Mouse (Mus musculus): Measurements from ENCODE around the gene Prss40. TPM values are rescaled to one million over a fixed set of nuclear protein-coding genes. Genes with fewer than 3 reads are reported as not detected.
"Not testable (repeated sequence)": the region's sequence is repeated elsewhere in the genome, so short reads cannot be mapped to it uniquely, and the experiment has no call there.

Gene Prss40
- polyA plus RNA-seq, 1 experiment from 2014 or later: not detected

DNA sequence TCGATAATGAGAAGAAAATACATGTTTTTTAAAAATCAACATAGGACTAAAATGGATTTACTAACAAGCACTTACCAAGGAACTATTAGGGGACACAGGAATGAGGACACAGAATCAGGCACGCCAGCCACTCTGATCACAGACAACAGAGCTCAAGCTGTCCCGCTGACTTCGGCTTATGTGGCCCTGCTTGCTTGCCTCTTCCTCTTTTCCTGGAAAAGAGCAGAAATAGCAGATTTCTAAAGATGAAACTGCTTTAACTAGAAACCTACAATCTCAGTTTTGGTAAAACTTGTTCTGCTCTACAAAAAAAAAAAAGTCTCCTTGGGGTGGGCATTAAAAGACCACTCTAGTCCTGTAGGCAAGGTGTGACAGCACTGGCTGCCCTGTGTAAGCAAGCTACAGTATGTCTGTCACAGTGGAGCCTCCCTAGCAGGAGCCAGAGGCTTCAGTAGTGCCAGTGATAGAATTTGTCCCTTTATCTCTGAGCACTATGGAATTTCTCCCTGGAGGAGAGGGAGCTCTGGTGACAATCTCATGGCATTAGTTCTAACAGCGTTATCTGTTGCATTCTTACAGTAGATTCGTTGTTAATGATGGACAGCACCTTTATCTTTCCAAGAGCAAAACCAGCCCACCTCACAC, 38.4 kb downstream of the Prss40 start:
- no peak for ATAC-seq (ENCODE audit: insufficient number of reproducible peaks, low FRiP score, low TSS enrichment, low read depth)
- no peak for DNase-seq (ENCODE audit: low spot score)
- H3K36me3 ChIP-seq (ENCODE audit: control insufficient read depth, insufficient read depth, low read length): no peaks in the 10 kb centered on the region
- H3K4me2 ChIP-seq (ENCODE audit: low read depth, severe bottlenecking): no peak overlapping the region
- H3K9me3 ChIP-seq (ENCODE audit: control insufficient read depth, low read length): no peaks in the 10 kb centered on the region
- no peaks in the 10 kb centered on the region for H3K4me1 ChIP-seq (ENCODE audit: control insufficient read depth, insufficient read depth, low read length)
- H3K9ac ChIP-seq (ENCODE audit: low read length): no peak overlapping the region
- H3K27ac ChIP-seq (replicated peaks; ENCODE audit: low read depth, low read length): no peak overlapping the region
- H3K27me3 ChIP-seq (ENCODE audit: control insufficient read depth, insufficient read depth, low read length): no peaks in the 10 kb centered on the region
- 71% methylated on average over 6 of the region's 6 CpGs for WGBS
- H3K4me3 ChIP-seq (ENCODE audit: low read depth, low read length): no peak overlapping the region

DNA sequence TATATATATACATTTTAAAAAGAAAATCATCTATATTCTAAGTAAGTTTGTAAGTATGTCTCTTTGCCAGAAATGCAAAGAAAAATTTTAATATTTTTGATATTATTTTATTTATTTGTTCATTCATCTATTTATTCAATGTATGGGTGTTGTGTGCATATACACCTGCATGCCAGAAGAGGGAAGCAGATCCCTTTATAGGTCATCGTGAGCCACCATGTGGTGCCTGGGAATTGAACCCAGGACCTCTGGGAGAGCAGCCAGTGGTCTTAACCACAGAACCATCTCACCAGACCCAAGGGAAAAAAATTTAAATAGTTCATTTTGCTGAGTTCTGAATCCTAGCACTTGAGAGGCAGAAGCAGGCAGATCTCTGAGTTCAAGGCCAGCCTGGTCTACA, 42.5 kb downstream of the Prss40 start:
- no peak for ATAC-seq (ENCODE audit: insufficient number of reproducible peaks, low FRiP score, low TSS enrichment, low read depth)
- DNase-seq (ENCODE audit: low spot score): no peak
- H3K9ac ChIP-seq (ENCODE audit: low read length): no peak overlapping the region

DNA sequence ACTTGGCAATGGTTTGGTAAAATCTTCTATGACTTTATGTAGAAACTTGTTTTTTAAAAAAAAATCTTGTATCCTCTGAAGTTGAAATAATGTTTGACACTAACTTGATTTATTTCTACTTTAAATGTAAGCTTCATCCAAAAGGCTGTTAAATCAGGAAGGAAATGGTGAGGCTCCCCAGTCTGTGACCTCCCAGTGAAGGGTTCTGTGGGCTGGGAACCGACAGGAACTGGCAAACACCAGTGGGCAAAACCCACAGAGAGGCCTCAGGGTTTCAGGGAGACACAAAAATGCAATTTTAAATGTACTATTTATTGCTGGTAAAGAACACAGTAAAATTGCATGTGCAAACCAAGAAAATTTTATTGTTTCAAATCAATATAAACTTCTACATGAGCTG, 42.9 kb downstream of the Prss40 start:
- not testable (repeated sequence) for H3K9ac ChIP-seq (ENCODE audit: low read length); DNase-seq (ENCODE audit: low spot score); ATAC-seq (ENCODE audit: insufficient number of reproducible peaks, low FRiP score, low TSS enrichment, low read depth); H3K36me3 ChIP-seq (ENCODE audit: control insufficient read depth, insufficient read depth, low read length); H3K4me2 ChIP-seq (ENCODE audit: low read depth, severe bottlenecking); H3K27me3 ChIP-seq (ENCODE audit: control insufficient read depth, insufficient read depth, low read length); H3K9me3 ChIP-seq (ENCODE audit: control insufficient read depth, low read length); H3K27ac ChIP-seq (replicated peaks; ENCODE audit: low read depth, low read length); H3K4me1 ChIP-seq (ENCODE audit: control insufficient read depth, insufficient read depth, low read length); H3K4me3 ChIP-seq (ENCODE audit: low read depth, low read length)
- 68% methylated on average over 1 of the region's 1 CpGs for WGBS

More for the DNA sequence above, 42.5 kb downstream of the Prss40 start:
- Histone ChIP-seq H3K27me3 (ENCODE audit: control insufficient read depth, insufficient read depth, low read length) (no peaks in the 10 kb centered on the region), H3K36me3 (ENCODE audit: control insufficient read depth, insufficient read depth, low read length) (no peaks in the 10 kb centered on the region), H3K9me3 (ENCODE audit: control insufficient read depth, low read length) (no peaks in the 10 kb centered on the region), H3K4me3 (ENCODE audit: low read depth, low read length) (no peak overlapping the region), H3K4me2 (ENCODE audit: low read depth, severe bottlenecking) (no peak overlapping the region), H3K4me1 (ENCODE audit: control insufficient read depth, insufficient read depth, low read length) (no peaks in the 10 kb centered on the region), H3K27ac (replicated peaks; ENCODE audit: low read depth, low read length) (no peak overlapping the region)
- WGBS: 84% methylated on average over 1 of the region's 1 CpGs

DNA sequence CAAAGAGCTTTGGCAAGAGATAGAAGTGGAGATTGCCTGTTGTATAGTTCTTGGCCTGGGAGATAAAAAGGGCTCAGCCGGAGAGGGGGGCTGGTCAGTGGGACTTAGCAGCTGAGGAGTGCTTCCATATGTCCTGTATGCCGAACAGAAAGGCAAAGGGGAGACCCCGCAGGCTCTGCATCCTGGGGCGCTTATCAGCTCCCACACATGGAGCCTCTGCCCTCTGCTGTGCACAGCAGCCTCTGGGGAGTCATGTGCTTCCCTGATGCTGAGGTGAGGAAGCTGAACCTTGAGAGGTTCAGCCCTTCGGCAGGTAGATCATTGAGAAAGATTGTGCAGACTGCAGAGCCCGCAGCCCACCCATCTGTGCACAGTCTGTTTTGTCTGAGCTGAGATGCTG, 43.4 kb downstream of the Prss40 start:
- H3K27ac ChIP-seq (replicated peaks; ENCODE audit: low read depth, low read length); H3K27me3 ChIP-seq (ENCODE audit: control insufficient read depth, insufficient read depth, low read length); H3K36me3 ChIP-seq (ENCODE audit: control insufficient read depth, insufficient read depth, low read length); H3K9ac ChIP-seq (ENCODE audit: low read length); DNase-seq (ENCODE audit: low spot score); H3K4me1 ChIP-seq (ENCODE audit: control insufficient read depth, insufficient read depth, low read length); ATAC-seq (ENCODE audit: insufficient number of reproducible peaks, low FRiP score, low TSS enrichment, low read depth); H3K4me2 ChIP-seq (ENCODE audit: low read depth, severe bottlenecking); H3K4me3 ChIP-seq (ENCODE audit: low read depth, low read length); H3K9me3 ChIP-seq (ENCODE audit: control insufficient read depth, low read length): not testable (repeated sequence)
- WGBS: 53% methylated on average over 6 of the region's 6 CpGs

DNA sequence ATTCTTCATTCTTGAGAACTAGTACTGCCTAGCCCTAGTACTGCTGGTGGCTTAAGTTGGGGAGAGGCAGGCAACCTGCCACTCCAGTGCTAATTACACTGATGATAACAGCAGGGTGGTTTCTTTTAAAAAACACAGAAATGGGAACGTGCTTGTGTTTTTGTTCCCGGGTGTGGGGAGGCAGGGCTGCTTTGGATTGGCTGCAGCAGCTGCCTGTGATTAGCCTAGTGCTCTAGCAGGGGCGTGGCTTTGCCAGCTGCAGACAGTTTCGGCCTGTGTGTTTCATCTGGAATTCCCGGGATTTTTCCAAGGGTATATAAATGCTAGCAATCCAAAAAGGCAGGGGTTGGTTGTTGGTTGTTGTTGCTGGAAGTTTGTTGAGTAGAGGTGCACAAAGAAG, 44.1 kb downstream of the Prss40 start:
- Histone ChIP-seq H3K4me1 (ENCODE audit: control insufficient read depth, insufficient read depth, low read length) (no peaks in the 10 kb centered on the region), H3K27ac (replicated peaks; ENCODE audit: low read depth, low read length) (no peak overlapping the region), H3K9me3 (ENCODE audit: control insufficient read depth, low read length) (no peaks in the 10 kb centered on the region), H3K4me3 (ENCODE audit: low read depth, low read length) (no peak overlapping the region), H3K9ac (ENCODE audit: low read length) (no peak overlapping the region), H3K36me3 (ENCODE audit: control insufficient read depth, insufficient read depth, low read length) (no peaks in the 10 kb centered on the region), H3K27me3 (ENCODE audit: control insufficient read depth, insufficient read depth, low read length) (no peaks in the 10 kb centered on the region), H3K4me2 (ENCODE audit: low read depth, severe bottlenecking) (no peak overlapping the region)
- DNase-seq (ENCODE audit: low spot score) (no peak), ATAC-seq (ENCODE audit: insufficient number of reproducible peaks, low FRiP score, low TSS enrichment, low read depth) (no peak)
- WGBS: 28% methylated on average over 5 of the region's 5 CpGs

DNA sequence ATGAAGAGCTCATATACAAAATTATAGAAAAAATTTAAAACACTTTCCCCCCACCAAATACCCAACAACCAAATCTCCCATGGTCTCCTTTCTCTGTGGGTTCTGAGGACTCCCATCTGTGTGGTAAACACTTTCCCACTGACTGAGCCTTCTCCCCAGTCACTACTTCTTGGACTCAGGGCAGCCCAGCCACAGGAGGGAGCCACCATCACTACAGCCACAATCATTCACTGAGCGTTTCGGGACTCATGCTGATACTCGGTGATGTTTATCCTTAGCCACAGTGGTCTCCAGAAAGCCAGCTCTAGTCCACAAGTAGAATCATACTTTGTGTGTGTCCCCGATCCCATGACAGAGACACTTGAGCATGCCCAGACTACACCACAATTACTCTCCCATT, 47.7 kb downstream of the Prss40 start:
- ATAC-seq (ENCODE audit: insufficient number of reproducible peaks, low FRiP score, low TSS enrichment, low read depth): no peak
- Histone ChIP-seq H3K9ac (ENCODE audit: low read length) (no peak overlapping the region), H3K27ac (replicated peaks; ENCODE audit: low read depth, low read length) (no peak overlapping the region), H3K4me3 (ENCODE audit: low read depth, low read length) (no peak overlapping the region), H3K4me1 (ENCODE audit: control insufficient read depth, insufficient read depth, low read length) (no peaks in the 10 kb centered on the region), H3K27me3 (ENCODE audit: control insufficient read depth, insufficient read depth, low read length) (no peaks in the 10 kb centered on the region), H3K36me3 (ENCODE audit: control insufficient read depth, insufficient read depth, low read length) (no peaks in the 10 kb centered on the region), H3K4me2 (ENCODE audit: low read depth, severe bottlenecking) (no peak overlapping the region), H3K9me3 (ENCODE audit: control insufficient read depth, low read length) (no peaks in the 10 kb centered on the region)
- no peak for DNase-seq (ENCODE audit: low spot score)
- WGBS: 82% methylated on average over 4 of the region's 4 CpGs

DNA sequence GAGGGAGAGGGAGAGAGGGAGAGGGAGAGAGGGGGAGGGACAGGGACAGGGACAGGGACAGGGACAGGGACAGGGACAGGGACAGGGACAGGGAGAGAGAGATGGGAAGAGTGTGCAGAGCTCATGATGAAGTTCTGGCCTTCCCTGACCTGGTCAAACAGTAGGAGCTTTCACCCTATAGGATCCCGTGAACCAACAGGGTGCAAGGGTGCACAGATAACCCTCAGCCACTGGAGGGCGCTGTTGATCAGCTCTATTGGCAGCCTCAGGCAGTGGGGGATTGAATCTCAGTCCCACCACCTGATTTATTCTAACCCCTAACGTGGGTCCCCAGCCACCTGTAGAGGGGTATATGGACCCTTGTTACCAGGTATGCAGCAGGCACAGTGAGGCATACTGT, 49.7 kb downstream of the Prss40 start:
- no peaks in the 10 kb centered on the region for H3K36me3 ChIP-seq (ENCODE audit: control insufficient read depth, insufficient read depth, low read length)
- no peak overlapping the region for H3K9ac ChIP-seq (ENCODE audit: low read length)
- H3K4me2 ChIP-seq (ENCODE audit: low read depth, severe bottlenecking): no peak overlapping the region
- no peaks in the 10 kb centered on the region for H3K27me3 ChIP-seq (ENCODE audit: control insufficient read depth, insufficient read depth, low read length)
- 2% methylated on average over 3 of the region's 3 CpGs for WGBS
- no peak overlapping the region for H3K4me3 ChIP-seq (ENCODE audit: low read depth, low read length)
- DNase-seq (ENCODE audit: low spot score) (peak; percentile 62), ATAC-seq (ENCODE audit: insufficient number of reproducible peaks, low FRiP score, low TSS enrichment, low read depth) (no peak)
- no peaks in the 10 kb centered on the region for H3K9me3 ChIP-seq (ENCODE audit: control insufficient read depth, low read length)
- no peak overlapping the region for H3K27ac ChIP-seq (replicated peaks; ENCODE audit: low read depth, low read length)
- H3K4me1 ChIP-seq (ENCODE audit: control insufficient read depth, insufficient read depth, low read length): no peaks in the 10 kb centered on the region

DNA sequence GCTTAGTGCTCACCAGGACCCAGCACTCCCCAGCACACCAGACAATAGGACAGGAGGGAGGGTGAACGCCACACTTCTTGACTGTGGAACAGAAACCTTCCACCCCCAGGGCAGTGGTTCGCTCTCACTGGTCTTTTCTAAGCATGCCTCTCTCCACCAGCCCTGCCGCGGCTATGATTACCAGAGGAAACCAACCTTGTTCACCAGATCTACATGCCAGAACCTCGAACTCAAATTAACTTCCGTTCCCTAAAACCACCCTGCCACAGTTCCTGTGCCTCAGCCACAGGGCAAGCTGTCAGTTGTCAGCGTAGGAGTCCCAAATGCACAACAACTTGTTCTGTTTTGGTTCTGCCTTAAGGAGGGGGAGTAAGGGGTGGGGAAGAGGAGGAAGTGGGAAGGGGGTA, 50.2 kb downstream of the Prss40 start:
- ATAC-seq (ENCODE audit: insufficient number of reproducible peaks, low FRiP score, low TSS enrichment, low read depth): no peak
- no peaks in the 10 kb centered on the region for H3K27me3 ChIP-seq (ENCODE audit: control insufficient read depth, insufficient read depth, low read length)
- no peak overlapping the region for H3K9ac ChIP-seq (ENCODE audit: low read length)
- no peaks in the 10 kb centered on the region for H3K36me3 ChIP-seq (ENCODE audit: control insufficient read depth, insufficient read depth, low read length)
- 3% methylated on average over 7 of the region's 7 CpGs for WGBS
- peak; percentile 24 for DNase-seq (ENCODE audit: low spot score)
- no peak overlapping the region for H3K4me3 ChIP-seq (ENCODE audit: low read depth, low read length)
- no peaks in the 10 kb centered on the region for H3K9me3 ChIP-seq (ENCODE audit: control insufficient read depth, low read length)
- peak overlapping the region; percentile 29 for H3K4me2 ChIP-seq (ENCODE audit: low read depth, severe bottlenecking)
- no peaks in the 10 kb centered on the region for H3K4me1 ChIP-seq (ENCODE audit: control insufficient read depth, insufficient read depth, low read length)
- no peak overlapping the region for H3K27ac ChIP-seq (replicated peaks; ENCODE audit: low read depth, low read length)

DNA sequence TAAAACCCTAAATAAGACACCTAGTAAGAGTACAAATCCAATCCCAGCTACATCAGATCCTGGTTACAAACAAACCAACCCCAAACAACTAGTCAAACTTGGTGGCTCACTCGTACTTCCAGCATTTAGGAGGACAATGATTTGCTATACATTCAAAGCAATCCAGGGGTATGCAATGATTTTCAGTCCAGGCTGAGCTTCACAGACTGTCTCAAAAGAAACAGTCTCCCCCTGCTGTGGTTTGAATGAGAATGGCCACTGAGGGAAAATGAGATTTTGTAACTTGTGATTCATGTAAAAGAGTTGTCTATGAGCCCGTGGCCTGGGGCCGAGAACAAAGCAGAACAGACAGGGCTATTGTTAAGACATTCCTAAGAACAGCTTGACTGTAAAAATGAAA, 52.8 kb downstream of the Prss40 start:
- no peak for DNase-seq (ENCODE audit: low spot score)
- no peak for ATAC-seq (ENCODE audit: insufficient number of reproducible peaks, low FRiP score, low TSS enrichment, low read depth)
- H3K27ac ChIP-seq (replicated peaks; ENCODE audit: low read depth, low read length): no peak overlapping the region
- no peaks in the 10 kb centered on the region for H3K36me3 ChIP-seq (ENCODE audit: control insufficient read depth, insufficient read depth, low read length)
- no peaks in the 10 kb centered on the region for H3K27me3 ChIP-seq (ENCODE audit: control insufficient read depth, insufficient read depth, low read length)
- H3K4me1 ChIP-seq (ENCODE audit: control insufficient read depth, insufficient read depth, low read length): no peaks in the 10 kb centered on the region
- no peaks in the 10 kb centered on the region for H3K9me3 ChIP-seq (ENCODE audit: control insufficient read depth, low read length)
- H3K9ac ChIP-seq (ENCODE audit: low read length): no peak overlapping the region
- no peak overlapping the region for H3K4me2 ChIP-seq (ENCODE audit: low read depth, severe bottlenecking)
- WGBS: 92% methylated on average over 3 of the region's 3 CpGs
- H3K4me3 ChIP-seq (ENCODE audit: low read depth, low read length): no peak overlapping the region

Data from limb, embryonic 11.5 days (tissue).